Mouse (Mus musculus): ENCODE measurements around the gene Brix1.
"Not testable (repeated sequence)": the region's sequence is repeated elsewhere in the genome, so short reads cannot be mapped to it uniquely, and the experiment has no call there.

- not testable (repeated sequence) for TF ChIP-seq GATA1 (IDR thresholded peaks at IDR 0.05; ENCODE audit: borderline replicate concordance, low read length); FLI1 (IDR thresholded peaks at IDR 0.05; ENCODE audit: low read length)
Measured at GRCm38 (mm10) chr15:10496696-10497095, 10.9 kb upstream of the Brix1 start.
